Mouse (Mus musculus) left cerebral cortex, postnatal 36 days (tissue): ENCODE measurements at regions not wholly inside any gene's neighbourhood (a gene's known extent, or its start where the extent isn't known, plus 50 kb on each side); places are given as distances from the start of the nearest gene placed in this dataset.
A peak's percentile ranks its signal among the peaks of the same experiment; 100 is the strongest.

ENCODE experiments used
- DNase-seq, 2 experiments: peaks; one replicate each; pipeline ENCODE4 v3.0.0; 2021 to 2022; ENCODE audit warnings: low spot score in 2 of 2, mixed read lengths in 1 of 2
- intact Hi-C: fragments of 180-260 bp; cut with DNase I; formaldehyde crosslinking; loops from one replicate; pipeline ENCODE4 v1.15.1; 2025

GRCm38 (mm10) chr10:19150766-19151165 is 135.3 kb upstream of the Tnfaip3 start:
- intact Hi-C loops = no loop called here
- DNase-seq = no peak

DNA sequence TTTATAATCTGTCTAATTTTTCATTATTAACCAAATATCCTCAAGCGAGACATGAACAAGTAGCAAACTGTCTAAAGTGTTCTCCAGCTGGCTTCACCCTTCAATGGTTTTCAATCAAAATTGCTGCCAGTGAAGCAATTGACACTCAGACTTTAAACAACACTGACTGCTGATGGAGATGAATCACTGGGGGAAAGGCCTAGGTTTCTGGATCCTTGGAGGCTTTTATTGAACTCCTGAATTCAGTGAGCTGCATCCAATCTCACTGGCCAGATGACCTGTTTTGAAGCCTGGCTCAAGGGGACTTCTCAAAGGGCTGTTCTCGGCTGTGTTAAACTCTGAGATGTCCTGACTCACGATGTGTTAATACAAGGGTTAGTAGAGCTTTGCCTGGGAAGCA is 134.5 kb upstream of the Tnfaip3 start:
- DNase-seq = no peak
- intact Hi-C loops = no loop called here

- intact Hi-C loops = no loop called here
- no peak for DNase-seq
Observed at GRCm38 (mm10) chr10:19149196-19149869, 133.9 kb upstream of the Tnfaip3 start.

GRCm38 (mm10) chr10:19141481-19141880 is 126.0 kb upstream of the Tnfaip3 start:
- intact Hi-C loops = no loop called here
- DNase-seq = no peak

DNA sequence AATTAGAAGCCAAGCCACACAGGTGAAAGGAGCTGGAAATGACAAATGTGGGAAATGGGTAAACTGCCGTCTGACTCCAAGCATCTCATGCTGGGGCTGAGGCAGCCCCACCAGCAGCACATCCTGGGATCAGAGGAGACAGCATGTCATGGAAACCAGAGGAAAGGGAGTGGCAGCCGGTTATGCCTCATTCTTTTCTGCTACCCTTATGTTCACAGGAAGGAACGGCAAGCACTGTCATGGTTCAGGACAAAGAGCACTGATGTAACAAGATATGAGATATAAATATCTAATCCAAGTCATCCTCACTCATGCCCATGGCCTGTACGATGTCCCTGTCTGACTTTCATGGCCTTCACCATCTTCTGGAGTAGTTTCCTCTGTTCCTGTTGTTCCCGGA is 125.2 kb upstream of the Tnfaip3 start:
- DNase-seq = no peak

GRCm38 (mm10) chr10:19139234-19139633 is 123.8 kb upstream of the Tnfaip3 start:
- intact Hi-C loops = no loop called here
- no peak for DNase-seq

More for the DNA sequence above, 125.2 kb upstream of the Tnfaip3 start:
- intact Hi-C loops = no loop called here

DNA sequence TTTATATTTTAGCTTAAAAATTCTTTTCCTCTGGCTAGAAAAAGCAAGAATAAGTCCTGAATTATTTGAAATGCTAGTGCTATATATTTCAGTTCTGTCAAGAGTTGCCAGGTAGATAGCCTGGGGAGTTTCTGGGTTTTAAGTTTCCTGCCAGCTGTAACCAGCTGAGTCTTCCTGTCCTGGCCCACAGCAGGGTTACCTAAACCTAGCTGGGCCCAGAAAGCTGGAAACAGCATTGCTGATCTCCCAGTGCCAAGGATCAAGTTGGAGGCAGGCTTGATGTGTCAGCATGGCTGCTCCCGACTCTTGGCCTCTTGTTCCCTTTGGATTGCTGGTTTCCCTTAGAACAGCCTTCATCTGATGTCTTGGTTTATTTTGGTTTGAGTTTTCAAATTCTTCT is 122.8 kb upstream of the Tnfaip3 start:
- no peak for DNase-seq
- intact Hi-C loops = no loop called here

DNA sequence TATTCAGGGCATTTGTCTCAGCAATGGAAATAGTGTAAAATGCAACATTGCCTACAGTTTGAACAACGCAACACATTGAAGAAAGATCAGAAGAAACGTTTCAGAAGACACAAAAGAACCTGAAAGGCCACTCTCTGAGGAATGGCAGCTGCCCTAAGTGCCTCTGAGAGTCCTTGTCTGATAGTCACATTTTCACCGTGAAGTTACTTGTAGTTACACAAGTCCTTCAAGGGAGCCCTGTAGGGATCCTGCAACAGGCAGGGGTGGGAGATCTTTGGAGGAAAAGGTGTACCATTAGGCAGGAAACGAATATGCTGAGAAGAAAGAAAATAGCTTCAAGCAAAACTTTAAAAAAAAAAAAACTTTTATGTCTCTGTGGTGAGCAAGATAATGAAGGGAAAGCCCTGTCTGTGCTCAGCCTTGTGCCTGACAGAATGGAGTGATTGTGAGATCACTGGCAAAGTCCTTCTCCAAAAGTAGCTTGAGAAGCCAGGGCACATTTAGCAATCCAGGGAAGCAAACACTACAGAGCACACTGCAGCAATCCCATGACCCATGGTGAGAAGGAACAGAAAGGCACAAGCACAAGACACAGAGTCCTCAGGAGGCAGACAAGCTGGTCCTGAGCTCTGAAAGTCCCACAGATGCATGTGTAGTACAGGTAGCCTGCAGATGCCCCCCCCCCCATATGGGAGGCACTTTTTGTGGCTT is 112.3 kb upstream of the Tnfaip3 start:
- intact Hi-C loops = no loop called here

GRCm38 (mm10) chr10:19126922-19127321 is 111.5 kb upstream of the Tnfaip3 start:
- intact Hi-C loops = no loop called here
- no peak for DNase-seq

More for the DNA sequence above, 112.3 kb upstream of the Tnfaip3 start:
- DNase-seq = no peak

DNA sequence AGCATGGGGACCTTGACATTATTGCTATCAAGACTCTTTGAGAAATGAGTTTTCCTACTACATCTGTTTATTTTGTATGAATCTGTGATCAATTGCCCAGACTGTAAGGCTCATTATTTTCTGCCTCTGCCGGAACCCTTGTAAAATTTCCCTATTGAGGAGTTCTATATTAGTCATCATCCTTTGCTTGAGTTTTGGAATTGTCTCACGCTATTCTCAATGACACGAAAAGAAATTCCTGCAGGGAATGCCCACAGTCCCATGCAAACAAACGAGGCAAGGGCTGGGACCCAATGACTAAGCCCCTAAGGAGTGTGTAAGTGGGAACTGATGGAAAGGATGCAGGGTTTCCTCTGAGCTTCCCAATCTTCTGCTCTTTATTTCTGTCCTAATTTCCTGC is 111.0 kb upstream of the Tnfaip3 start:
- intact Hi-C loops = no loop called here
- no peak for DNase-seq

DNA sequence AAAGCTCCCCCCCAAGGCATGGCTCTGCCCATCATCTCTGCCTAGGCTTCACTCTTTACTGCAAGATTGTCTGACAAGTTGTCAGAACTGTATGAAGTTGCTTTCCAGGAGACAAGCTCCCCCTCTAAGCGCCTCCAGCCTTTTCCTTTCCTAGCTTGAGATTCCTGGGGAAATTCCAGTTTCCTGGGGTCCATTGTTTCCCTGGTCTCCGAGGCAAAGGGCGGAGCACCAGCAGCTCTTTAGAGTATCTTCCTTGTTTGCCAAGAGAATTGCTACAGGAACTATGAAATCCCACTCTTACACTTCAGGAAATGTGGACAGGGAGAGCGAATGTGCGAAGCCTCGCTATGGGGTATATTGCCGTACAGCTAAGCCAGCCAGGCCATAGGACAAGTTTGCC is 108.2 kb upstream of the Tnfaip3 start:
- DNase-seq = no peak
- intact Hi-C loops = no loop called here

DNA sequence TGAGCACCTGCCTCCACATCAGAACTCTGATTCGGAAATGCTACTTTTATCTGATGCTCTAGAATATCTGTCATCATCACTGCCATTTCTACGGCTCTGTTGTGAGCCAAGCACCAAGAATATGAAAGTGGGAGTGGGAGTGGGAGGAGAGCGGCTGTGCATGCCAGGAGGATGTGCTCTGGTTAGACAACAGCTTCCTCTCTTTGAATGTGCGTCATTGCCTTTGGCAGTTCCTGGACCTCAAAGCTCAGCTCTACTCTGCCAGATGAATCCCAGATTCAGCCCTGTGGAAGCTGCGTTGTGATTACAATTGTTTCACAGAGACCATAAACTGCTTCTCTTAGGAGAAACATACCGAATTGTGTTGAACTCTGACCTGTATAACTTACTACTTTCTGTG is 106.8 kb upstream of the Tnfaip3 start:
- peak; percentile 47 to 55 for DNase-seq
- intact Hi-C loops = no loop called here

DNA sequence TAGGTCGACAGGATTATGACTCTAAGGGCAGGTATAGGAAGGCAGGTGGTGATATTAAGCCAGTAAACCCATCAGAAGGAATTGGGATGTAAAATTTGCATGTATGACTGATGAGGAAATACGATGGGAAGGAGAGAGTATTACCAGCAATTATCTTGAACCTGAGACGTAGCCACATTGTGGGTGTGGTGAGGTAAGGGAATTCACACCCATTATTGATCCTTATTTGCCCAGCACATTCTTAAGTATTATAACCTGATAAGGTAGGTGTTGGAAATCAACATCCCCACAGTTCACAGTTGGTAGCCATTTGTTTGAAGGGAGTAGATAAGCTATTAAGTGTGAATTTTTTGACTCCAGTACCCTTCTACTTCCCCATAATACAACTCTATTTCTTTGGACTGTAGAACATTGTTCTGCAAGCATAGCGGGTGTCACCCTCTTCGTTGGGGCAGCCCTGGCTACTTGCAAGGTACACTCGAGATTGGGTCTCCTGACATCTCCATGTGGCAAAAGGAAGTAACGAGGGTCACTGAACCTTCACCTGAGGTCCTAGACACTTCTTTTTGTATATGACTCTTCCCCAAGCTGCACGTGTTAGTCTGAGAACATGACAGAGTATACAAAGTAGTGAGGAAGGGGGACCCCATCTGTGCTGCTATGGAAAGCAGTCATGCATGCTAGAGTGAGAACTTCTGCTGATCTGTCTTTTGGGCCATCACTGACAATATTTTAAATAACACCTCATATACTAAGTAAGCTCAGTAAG is 104.0 kb upstream of the Tnfaip3 start:
- no peak for DNase-seq
- intact Hi-C loops = no loop called here

GRCm38 (mm10) chr10:19118569-19119280 is 103.3 kb upstream of the Tnfaip3 start:
- no peak for DNase-seq
- intact Hi-C loops = no loop called here

- no peak for DNase-seq
Observed at GRCm38 (mm10) chr10:19117071-19117605, 101.7 kb upstream of the Tnfaip3 start.

GRCm38 (mm10) chr10:19112459-19112858 is 97.0 kb upstream of the Tnfaip3 start:
- intact Hi-C loops = no loop called here
- no peak for DNase-seq

More at GRCm38 (mm10) chr10:19117071-19117605, 101.7 kb upstream of the Tnfaip3 start:
- intact Hi-C loops = no loop called here

DNA sequence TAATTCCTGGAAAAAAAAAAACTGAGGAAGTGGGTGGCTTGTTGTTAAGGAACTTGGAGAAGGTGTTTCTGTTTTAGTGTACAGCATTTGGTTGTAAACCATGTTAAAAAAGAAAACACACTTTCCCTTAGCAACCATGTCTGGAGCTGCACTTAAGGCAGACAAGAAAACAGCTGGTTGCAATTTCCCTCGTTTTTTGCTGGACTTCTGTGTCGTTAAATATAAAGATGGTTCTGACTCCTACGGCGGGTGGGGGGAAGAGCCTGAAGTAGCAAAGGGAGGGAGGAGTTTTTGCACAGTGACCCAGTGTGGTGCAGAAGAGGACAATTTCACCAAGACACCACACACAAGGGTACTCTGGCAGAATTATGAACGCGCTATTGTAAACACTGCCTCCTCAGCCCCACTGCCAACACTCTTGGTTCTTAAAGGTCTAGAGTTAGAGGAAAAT is 89.8 kb upstream of the Tnfaip3 start:
- no peak for DNase-seq
- intact Hi-C loops = no loop called here

DNA sequence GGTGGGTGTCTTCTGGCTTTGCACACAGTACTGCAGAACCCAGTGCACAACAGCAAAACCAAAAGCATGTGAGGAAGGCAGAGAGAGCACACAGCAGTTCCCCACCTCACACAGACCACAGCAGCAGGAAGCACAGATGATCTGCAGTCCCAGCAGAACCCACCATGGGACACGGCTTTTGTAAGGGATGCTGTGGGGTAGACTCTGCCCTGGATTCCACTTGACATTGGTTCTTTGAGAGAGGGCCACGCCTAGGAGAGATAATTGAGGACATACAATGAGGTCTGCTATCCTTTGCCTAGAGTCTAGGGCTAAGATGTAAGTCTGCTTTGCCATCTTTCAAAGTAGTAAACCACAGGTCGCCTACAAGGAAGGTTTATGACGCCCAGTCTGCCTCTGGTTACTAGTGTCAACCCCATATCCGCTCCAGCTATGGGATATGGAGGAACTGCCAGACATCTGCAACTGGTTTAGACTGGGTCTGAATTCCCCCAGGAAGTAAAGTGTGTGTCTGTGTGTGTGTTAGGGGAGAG is 89.3 kb upstream of the Tnfaip3 start:
- intact Hi-C loops = no loop called here
- DNase-seq = no peak
